Mouse (Mus musculus) urinary bladder, postnatal 36 days (tissue): ENCODE measurements at regions not wholly inside any gene's neighbourhood (a gene's known extent, or its start where the extent isn't known, plus 50 kb on each side); places are given as distances from the start of the nearest gene placed in this dataset.

Source experiments
- DNase-seq, 2 experiments: peaks; one replicate each; pipeline ENCODE4 v3.0.0; 2022; ENCODE audit warnings: low spot score in 2 of 2, mixed read lengths in 1 of 2

DNA sequence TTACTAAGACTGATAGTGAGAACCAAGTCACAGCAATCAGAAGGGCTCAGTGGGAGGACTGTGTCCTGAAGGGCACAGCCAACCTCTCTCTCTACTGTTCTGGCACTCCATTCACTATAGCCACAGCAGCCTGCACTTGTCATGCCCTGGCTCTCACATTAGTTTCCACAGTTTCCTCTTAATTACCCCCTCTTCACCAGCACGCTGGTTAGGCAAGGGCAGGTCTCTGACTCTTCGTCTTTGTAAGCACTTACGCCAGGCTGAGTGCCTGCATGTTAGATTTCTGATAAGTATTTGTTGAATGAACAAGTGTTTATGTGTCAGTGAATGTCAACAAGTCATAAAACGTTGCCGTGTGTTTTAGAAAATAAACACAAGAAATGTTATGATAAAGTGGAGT is 116.2 kb upstream of the Lrig1 start:
- no peak for DNase-seq

DNA sequence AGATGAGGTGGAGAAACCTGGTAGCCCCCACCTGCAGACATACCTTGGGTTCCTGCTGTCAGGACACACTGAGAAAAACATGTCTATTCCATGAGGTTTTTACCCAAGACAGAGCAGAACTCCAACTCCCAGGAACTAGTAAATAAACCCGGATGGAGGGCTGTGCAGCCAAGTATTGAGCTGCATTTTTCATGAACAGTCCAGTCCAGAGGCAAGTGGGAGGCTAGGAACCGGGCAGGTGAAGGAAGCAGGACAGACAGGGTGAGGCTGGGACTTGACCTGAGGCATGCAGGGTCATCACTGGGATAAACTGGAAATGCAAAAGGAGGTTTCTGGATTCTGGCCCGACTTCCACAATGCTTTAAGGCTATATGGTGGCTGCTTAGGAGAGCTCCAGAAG is 114.8 kb upstream of the Lrig1 start:
- DNase-seq = no peak

DNA sequence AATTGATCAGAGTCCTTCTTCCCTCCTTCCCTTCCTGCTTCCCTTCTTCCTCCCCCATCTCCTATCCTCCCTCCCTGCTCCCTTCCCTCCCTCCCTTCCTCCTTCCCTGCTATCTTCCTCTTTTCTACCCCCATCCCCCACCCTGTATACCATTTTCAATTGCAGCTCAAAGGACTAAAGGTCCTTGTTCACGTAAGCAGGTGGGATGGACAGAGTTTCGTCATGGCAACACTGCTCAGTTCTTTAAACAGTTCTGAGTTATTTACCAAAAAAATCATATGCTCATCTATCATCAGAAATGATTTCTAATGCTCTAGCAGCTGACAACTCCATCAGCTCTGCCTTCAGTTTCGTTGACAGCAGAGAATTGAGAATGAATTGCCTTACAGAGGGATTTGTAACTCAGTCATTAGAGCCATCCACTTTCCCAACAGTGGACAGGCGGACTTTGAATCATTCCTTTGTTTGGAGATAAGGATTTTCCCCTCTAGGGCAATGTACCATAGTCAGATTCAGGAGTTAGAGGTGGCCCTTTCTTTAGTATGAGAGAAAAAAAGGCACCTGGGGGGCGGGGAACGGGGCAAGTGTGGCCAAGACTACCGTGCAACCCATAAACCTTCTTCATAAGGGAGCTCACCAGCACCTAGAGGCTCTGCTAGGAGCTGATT is 113.7 kb upstream of the Lrig1 start:
- no peak for DNase-seq

DNA sequence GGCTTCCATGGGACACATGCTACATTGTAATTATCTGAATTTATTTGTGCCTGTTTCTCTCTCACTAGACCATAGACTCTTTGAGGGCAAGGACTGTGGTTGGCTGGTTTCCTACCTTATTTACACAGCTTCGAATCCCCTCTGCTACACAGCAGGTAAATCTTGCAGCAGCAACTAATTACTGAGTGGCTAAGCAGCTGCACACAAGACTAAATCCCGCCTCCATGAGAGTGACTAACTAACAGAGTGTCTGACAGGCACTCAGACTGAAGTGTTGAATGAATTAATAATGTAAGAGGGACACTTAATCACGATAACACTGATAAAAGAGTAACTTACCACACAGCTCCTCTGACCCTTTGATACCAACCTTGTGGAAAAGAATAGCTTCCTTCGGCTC is 111.9 kb upstream of the Lrig1 start:
- no peak for DNase-seq

DNA sequence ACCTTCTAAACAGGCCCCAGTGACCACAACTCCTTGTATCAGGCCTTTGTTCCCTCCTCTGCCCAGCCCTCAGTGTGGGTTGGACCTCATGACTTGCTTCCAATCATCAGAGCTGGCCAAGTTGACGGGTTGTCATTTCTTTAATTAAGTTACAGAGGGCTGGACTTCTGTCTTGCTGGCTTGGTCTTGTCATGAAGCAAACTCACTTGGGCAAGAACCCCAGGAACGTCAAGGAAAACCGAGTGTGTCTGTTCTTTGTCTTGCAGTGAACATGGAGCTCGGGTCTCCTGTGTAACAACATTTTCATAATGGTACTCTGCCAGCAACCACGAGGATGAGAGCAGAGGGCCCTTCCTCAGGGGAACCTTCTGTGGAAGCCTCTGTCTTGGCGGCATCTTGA is 107.3 kb upstream of the Lrig1 start:
- DNase-seq = no peak

DNA sequence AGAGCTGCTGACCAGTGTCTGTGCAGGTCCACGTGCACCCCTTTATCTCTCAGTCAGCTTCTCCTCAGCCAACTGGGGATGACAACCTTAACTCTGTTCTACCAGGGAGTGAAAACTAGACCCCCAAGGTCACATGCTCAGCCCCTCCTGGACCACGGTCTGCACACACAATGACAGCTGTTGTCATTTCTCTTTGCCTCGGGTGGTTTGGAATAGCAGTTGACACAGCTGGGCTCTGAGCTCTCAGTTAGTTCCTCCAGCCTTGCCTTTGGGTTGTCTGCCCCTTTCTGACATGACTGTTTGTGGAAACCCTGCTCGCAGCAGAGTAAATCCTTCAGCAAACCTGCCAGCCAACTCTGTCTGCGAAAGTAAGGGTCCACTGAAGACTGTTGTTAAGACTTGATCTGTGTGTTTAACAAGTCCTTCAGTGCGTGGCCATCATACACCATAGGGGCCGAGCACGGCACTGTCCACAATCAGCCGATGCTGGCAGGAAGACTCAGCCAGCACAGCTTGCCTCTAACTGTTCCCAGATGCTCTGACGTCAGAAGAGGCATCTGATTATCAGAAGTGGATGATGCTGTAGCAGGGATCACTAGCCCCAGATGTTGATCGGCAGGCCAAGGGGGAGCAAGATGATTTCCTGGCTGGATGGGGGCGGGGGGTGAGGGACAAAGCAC is 106.7 kb upstream of the Lrig1 start:
- DNase-seq = no peak

DNA sequence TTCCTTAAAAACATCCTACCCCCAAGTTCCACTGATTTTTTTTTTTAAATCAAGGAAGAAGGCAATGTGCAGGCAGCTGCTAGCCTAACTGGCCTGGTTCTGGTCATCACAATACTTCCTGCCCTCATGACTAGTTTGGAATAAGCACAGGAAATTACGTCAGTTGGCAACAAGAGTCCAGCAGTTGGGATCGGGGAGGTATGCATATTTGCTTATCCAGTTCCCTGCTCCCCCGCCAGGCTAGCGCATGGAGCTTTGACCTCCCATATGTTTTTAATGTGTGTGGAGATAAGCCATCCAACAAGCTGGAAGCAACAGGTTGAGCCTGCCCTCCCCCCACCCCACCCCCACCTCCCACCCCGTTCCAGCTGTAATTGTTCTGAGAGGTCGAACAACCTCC is 105.7 kb upstream of the Lrig1 start:
- DNase-seq = no peak

DNA sequence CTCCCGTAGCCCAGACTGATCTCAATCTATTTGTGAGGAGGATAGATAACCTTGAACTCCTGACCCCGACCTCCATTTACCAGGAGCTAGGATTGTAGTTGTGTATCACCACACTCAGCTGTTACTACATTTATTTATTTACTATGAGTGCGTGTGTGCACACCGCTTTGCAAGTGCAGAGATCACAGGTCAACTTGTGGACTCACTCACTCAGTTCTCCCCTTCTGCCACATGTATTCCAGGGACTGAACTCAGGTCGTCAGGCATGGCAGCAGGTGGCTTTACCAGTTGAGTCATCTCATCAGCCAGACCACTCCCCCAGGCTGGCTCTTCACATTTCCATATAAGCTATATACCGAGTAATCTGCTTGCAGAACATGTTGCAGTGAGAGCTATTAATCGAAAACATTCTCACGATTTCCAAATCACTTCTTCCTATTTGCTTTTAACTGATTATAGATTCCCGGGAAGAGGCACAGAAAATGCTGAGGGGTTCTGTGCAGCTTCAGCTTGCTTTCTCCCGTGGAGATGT is 104.4 kb upstream of the Lrig1 start:
- DNase-seq = no peak

DNA sequence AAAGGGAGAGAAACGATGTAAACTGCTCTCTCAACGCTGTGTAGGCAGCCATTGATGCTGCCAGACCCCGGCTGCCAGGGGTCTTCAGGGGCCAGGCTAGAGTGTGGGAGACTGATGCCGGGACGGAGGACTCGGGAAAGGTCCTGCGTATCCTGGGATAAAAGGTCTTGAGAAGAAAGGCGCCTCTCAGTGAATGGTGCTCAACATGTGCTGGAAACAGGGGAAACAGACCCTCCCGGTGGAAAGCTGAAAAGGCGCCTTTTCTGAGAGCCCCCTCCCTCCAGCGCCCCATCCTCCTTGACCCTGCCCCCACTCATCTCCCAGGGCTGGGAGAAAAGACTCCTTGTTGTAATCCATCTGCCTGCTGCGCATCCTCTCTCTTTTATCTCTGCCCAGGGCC is 101.1 kb upstream of the Lrig1 start:
- DNase-seq = no peak

DNA sequence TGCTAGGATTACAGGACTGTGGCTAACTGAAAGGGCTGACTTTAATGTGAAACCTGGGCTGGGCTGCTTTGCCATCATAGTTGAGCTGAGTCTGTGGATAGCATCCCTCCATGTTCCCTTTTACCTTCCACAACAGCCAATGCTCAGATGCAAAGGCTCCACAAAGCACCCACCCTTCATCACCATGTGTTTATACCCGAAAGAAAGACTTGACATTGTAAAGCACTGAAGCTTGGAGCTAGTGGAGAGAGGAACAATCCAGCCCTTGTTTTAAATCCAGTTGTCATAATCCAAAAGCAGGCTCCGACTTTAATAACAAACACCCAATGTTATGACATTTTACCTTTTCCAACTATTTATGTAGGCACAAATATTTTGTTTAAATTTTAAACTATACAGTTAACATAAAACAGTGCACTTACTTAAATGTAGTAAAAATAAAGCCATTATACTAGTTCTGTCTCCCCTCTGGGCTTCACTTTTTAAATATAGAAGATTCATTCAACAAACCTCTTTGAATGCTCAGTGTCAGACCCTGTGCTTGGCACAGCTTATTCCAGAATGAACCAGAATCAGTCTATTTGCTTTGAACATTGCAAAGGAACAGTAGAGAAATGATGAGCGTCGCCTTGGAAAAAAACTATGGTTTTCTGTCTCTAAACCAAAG is 98.7 kb upstream of the Lrig1 start:
- DNase-seq = no peak

DNA sequence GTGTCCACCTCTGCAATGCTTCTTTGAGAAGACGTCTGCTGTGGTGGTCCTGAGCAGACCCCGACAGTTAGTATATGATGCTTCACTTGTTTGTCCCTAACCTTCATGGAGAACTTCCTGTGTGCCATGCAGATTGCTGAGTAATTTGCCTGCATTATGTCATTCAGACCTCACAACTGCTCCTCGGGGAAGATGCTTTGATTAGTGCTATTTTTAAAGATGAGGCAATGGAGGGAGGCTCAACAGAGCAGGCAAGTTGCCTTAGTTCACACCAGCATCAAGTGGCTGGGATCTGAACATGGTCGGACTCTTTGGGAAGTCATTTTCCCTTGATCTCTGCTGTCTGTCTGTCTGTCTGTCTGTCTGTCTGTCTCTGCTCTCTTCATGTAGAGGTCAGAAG is 95.5 kb upstream of the Lrig1 start:
- no peak for DNase-seq

DNA sequence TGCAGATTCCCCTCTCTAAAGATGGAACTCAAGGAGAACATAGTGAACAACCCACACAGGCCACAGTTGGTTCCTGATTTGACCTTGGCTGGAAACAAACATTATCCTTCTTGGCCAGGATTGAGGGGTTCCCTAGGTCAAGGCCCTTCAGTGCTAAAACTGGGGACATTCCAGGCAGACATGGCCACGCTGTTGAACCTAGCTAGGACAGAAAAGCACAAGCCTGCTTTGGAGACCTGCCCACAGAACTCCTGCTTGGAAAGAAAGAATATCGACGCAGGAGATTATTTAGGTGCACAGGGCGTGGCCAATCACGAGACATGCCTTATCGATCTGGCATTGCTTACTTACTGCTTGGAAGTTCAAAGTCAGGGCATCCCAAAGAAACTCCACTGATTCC is 93.6 kb upstream of the Lrig1 start:
- DNase-seq = no peak

DNA sequence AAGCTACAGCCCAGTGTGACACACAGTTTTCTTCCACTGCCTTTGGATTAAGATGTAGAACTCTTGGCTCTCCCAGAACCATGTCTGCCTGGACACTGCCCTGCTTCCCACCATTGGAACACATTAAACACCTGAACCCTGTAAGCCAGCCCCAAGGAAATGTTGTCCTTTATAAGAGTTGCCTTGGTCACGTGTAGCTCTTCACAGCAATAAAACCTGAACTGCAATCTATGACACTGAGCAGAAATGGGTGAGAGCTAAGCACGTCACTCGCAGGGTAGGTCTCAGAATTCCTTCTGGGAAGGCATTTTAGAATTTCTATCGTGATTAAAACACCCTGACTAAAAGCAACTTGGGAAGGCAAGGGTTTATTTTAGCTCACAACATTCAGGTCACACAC is 92.4 kb upstream of the Lrig1 start:
- DNase-seq = no peak

DNA sequence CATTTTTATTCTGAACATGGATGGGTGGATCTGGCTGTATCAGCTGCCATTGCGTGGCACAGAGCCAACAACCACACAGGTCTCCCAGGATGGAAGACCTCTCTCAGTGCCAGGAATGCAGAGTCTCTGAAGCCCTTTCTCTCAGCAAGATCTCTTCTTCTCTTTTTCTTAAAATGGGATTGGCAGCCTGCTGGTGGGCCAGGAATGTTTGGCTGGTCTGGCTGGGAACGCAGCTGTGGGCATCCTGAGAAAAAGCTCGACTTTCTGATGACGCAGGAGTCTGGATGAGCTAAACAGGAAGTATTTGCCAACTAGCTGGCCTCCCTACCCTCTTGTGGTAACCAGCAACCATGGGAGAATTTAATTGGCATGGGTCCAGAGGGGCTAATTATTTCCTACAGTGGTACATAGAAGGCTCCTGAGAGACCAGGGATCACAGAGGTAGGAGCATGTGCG is 89.4 kb upstream of the Lrig1 start:
- DNase-seq = no peak

DNA sequence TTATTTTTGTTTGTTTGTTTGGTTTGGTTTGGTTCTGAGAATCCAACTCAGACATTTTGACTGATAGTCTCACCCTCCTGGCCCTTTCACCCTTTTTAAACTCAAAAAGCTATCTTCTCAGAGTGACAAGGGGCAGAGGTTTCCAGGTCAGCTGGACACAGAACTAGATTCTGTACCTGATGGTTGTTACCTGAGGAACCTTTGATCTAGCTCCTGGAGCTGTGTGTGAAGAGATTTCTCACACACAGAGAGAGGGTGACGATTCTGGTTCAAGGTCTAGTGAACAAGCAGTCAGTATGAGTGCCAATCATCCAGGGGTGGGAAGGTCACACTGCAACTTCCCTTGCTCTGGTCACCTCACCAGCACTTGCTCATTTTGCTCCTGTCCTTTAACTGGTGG is 83.5 kb upstream of the Lrig1 start:
- DNase-seq = no peak

DNA sequence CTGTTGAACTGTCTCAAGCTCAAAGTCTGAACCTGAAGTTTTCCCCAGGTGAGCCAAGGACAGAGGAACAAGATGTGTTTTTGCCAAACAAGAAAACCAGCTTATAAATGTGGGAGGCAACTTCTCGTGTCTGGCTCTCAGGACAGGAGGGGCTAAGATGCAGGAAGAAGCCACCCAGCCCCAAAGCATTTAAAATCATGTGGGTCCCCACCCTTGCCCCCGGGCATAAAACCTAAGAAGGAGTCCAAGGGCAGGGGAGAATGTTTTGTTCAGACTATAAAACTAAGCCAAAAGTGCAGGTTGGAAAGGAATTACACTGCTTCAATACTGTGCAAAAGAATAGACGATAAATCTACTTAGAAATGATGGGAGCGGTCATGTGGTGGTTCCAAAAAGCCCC is 80.7 kb upstream of the Lrig1 start:
- DNase-seq = no peak

DNA sequence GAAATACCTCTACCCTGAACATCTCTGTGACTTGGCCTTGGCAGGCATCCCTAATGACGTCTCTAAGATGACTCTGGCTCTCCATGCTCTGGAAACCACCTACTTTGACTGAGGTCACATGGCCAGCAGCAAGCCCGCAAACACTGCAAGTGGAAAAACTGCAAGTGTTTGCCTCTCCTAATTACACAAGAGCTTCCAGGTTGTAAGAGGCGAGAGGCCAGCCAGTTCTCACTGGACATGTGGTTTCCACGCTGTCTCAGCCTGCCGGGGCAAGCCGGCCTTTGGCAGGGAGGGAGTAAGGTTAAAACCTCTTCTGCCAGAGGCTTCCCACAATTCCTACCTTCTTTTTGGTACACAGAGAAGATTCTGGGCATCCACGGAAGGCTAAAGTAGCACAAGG is 79.9 kb upstream of the Lrig1 start:
- DNase-seq = peak in 1 of 2 experiments; percentile 64

DNA sequence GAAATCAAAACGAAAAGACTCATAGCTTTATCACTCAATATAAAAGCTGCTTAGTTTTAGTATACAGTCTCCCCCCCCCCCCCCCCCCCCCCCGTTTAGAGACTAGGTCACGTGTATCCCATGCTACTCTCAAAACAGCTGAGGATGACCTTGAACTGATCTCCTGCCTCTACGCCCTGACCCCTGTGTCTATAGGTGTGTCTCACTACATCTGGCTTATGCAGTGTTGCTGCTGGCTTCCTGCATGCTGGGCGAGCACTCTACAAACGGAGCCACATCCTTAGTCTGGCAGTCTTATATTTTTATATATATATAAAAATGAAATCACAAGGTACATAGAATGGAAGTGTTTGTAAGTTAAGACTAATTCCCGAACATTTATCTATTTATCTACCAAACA is 79.3 kb upstream of the Lrig1 start:
- no peak for DNase-seq

DNA sequence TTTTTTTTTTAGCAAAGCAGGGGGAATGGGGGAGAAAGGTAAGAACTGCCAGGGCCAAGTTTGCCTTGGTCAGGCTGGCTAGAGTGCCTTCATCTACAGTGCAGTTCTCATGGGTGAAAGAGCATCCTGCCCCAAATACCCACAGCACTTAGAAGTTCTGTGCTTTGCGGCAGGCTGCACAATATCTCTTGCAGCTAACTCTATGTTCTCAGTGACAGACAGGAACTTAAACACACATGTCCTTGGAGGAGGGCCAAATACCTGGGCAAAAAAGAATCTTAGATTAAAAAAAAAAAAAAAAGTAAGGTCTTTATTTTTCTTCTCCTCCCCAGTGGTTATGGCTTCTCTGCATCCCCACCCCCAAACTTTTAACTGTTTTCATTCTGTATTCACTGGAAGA is 78.8 kb upstream of the Lrig1 start:
- no peak for DNase-seq

DNA sequence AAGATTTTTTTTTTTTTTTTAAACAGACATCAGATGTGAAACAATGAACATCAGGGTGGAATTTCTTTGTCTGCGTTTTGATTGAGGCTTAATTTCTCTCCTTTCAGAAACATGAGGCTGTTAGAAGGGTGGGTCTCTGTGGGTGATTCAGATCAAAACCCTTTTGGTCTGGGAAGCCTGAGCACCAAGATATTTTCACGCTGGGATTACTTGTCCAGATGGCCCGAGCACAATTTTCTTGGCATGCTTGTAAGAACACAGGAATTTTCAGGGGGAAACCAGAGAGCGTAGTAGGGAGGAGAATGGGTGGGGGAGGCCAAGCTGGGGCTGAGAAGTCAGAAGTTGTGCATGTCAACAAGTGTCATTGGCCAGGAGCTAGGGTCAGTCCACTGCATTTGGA is 76.6 kb upstream of the Lrig1 start:
- no peak for DNase-seq

DNA sequence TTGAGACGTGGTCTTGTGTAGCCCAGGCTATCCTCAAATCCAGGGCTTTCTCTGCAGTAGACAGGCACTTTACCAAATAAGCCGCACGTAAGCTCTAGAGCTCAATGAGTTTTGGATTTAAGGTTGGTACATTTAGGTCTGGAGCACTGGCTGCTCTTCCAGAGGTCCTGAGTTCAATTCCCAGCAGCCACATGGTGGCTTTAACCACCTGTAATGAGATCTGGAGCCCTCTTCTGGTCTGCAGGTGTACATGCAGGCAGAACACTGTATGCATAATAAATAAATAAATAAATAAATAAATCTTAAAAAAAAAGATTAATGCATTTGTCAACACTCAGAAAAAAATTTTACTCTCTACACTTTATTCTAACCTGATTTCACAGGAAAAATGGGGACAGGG is 74.9 kb upstream of the Lrig1 start:
- DNase-seq = no peak

DNA sequence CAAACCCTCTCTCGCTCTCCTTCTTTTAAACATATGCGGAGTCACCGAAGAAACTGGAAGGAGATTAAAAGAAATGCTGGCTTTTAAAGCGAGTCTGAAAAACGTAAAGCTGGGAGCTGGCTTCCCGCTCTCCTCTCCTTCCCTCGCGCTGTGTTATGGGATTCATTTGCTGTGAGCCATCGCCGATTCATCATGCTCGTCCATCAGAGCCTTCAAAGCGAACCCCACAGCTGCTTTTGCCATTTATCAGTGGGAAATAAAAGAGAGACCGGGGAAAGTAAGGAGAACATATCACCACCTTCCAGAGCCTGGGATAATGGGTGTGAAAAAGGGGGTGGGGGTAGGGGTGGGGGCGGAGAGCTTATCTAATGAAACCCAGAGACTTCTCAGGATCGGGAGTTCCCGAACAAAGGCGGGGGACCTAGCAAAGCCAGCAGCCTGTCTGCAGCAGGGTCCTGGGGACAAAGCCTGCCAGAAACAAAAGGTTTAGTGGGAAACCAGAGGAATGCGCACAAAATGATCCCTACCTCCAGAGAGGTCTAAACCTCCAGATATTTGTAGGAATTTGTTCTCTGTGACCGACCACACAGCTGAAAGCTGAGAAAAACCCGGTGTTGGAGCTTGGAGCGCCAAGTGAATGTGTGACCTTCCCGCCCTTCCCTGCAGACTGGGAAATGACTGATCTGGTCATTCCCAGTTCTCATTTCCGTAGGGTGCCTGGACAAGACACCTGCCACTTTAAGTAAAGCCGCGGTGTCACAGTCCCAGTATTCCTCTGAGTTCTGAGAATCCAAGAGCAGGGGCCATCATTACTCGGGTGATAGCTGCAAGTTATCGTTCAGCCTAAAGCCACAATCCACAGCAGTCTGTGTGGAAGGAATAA is 73.9 kb upstream of the Lrig1 start:
- DNase-seq = no peak
